Comparison of ENCODE assay signal across 8 mouse cellular contexts in genomic region chr15:98662567-98663545, GRCm38 (mm10). TPM values are rescaled to one million over a fixed set of nuclear protein-coding genes. Genes with fewer than 3 reads are reported as not detected.
DNase-seq lines count a peak whose midpoint lies in the region; ATAC-seq and TF ChIP-seq lines count a peak whose summit lies in the region.

TSS of gene Ddx23 (minus strand) at chr15:98662894.

- peak; percentile 90 for ATAC-seq in embryonic facial prominence, embryonic 13.5 days (ENCODE audit: insufficient number of reproducible peaks, insufficient read depth, low FRiP score, low TSS enrichment, low read depth)
- peak; percentile 97 for ATAC-seq in limb, embryonic 12.5 days (ENCODE audit: insufficient number of reproducible peaks, insufficient read depth, low FRiP score, low TSS enrichment, low read depth)
- peak; percentile 97 for ATAC-seq in midbrain, embryonic 15.5 days (replicated peaks)

- peak within 1 kb of the TSS; percentile 93 for H3K27ac ChIP-seq in embryonic facial prominence, embryonic 13.5 days
- peak within 1 kb of the TSS; percentile 92 for H3K27ac ChIP-seq in kidney, adult 2 months (ENCODE audit: insufficient read depth, low read depth, low read length)
- peak within 1 kb of the TSS; percentile 89 for H3K27ac ChIP-seq in limb, embryonic 12.5 days
- peak within 1 kb of the TSS; percentile 92 for H3K27ac ChIP-seq in midbrain, embryonic 15.5 days
- peak within 1 kb of the TSS; percentile 89 for H3K27ac ChIP-seq in spleen, adult 2 months (ENCODE audit: insufficient read depth, low read length)

- peak; percentile 38 for TF ChIP-seq POLR2A in kidney, adult 2 months (IDR thresholded peaks at IDR 0.05; ENCODE audit: low read depth, low read length)
- peak; percentile 76 for TF ChIP-seq POLR2A in spleen, adult 2 months (IDR thresholded peaks at IDR 0.05; ENCODE audit: low read depth, low read length)

- peak within 1 kb of the TSS; percentile 97 for H3K9ac ChIP-seq in embryonic facial prominence, embryonic 13.5 days
- peak within 1 kb of the TSS; percentile 82 for H3K9ac ChIP-seq in limb, embryonic 12.5 days (replicated peaks)
- H3K9ac ChIP-seq in midbrain, embryonic 15.5 days = peak within 1 kb of the TSS; percentile 85

- peak; percentile 93 for DNase-seq in 3134 (ENCODE audit: extremely low read depth, insufficient read length, low spot score)
- peak; percentile 97 for DNase-seq in adrenal gland, postnatal 36 days
- DNase-seq in heart, adult 18-20 months = peak; percentile 97 to 98
- DNase-seq in kidney, adult 2 months = peak; percentile 98
- DNase-seq in spleen, adult 2 months (ENCODE audit: low read depth in 1 of 2, low spot score in 2 of 2) = peak; percentile 86 to 97

- H3K4me2 ChIP-seq in embryonic facial prominence, embryonic 13.5 days = peak within 1 kb of the TSS; percentile 79
- H3K4me2 ChIP-seq in limb, embryonic 12.5 days = peak within 1 kb of the TSS; percentile 77
- peak within 1 kb of the TSS; percentile 56 for H3K4me2 ChIP-seq in midbrain, embryonic 15.5 days

- H3K27me3 ChIP-seq in embryonic facial prominence, embryonic 13.5 days = no peaks in the 10 kb centered on the region
- no peaks in the 10 kb centered on the region for H3K27me3 ChIP-seq in kidney, adult 2 months (replicated peaks; ENCODE audit: control insufficient read depth, insufficient read depth, low read length)
- H3K27me3 ChIP-seq in limb, embryonic 12.5 days = no peaks in the 10 kb centered on the region
- H3K27me3 ChIP-seq in midbrain, embryonic 15.5 days (replicated peaks) = no peaks in the 10 kb centered on the region
- no peaks in the 10 kb centered on the region for H3K27me3 ChIP-seq in spleen, adult 2 months (ENCODE audit: control insufficient read depth, insufficient read depth, low read length)

- H3K9me3 ChIP-seq in embryonic facial prominence, embryonic 13.5 days = no peaks in the 10 kb centered on the region
- no peaks in the 10 kb centered on the region for H3K9me3 ChIP-seq in limb, embryonic 12.5 days
- no peaks in the 10 kb centered on the region for H3K9me3 ChIP-seq in midbrain, embryonic 15.5 days

- WGBS in embryonic facial prominence, embryonic 13.5 days = 4% methylated on average over 48 of the region's 48 CpGs
- 3% methylated on average over 48 of the region's 48 CpGs for WGBS in kidney, adult 2 months
- WGBS in limb, embryonic 12.5 days = 5% methylated on average over 48 of the region's 48 CpGs
- WGBS in midbrain, embryonic 15.5 days = 4% methylated on average over 48 of the region's 48 CpGs
- 4% methylated on average over 48 of the region's 48 CpGs for WGBS in spleen, adult 2 months

- no peak for TF ChIP-seq CTCF in kidney, adult 2 months (conservative IDR thresholded peaks at IDR 0.05; ENCODE audit: insufficient read depth, insufficient read length, low read depth, low read length)
- TF ChIP-seq CTCF in spleen, adult 2 months (IDR thresholded peaks at IDR 0.05; ENCODE audit: extremely low read depth, insufficient read depth, insufficient read length, insufficient replicate concordance) = no peak

- peak within 1 kb of the TSS; percentile 88 for H3K4me3 ChIP-seq in embryonic facial prominence, embryonic 13.5 days
- H3K4me3 ChIP-seq in kidney, adult 2 months (ENCODE audit: insufficient read depth, low read depth, low read length) = peak within 1 kb of the TSS; percentile 67
- peak within 1 kb of the TSS; percentile 68 for H3K4me3 ChIP-seq in limb, embryonic 12.5 days (replicated peaks)
- H3K4me3 ChIP-seq in midbrain, embryonic 15.5 days = peak within 1 kb of the TSS; percentile 93
- H3K4me3 ChIP-seq in spleen, adult 2 months (ENCODE audit: extremely low read depth, insufficient read depth, insufficient read length) = peak within 1 kb of the TSS; percentile 94

- peaks cover 25% of the 10 kb centered on the region for H3K36me3 ChIP-seq in embryonic facial prominence, embryonic 13.5 days
- no peaks in the 10 kb centered on the region for H3K36me3 ChIP-seq in kidney, adult 2 months (ENCODE audit: control insufficient read depth, insufficient read depth, low read length)
- H3K36me3 ChIP-seq in limb, embryonic 12.5 days = peaks cover 24% of the 10 kb centered on the region
- peaks cover 7% of the 10 kb centered on the region for H3K36me3 ChIP-seq in midbrain, embryonic 15.5 days (replicated peaks)
- peaks cover 9% of the 10 kb centered on the region for H3K36me3 ChIP-seq in spleen, adult 2 months (ENCODE audit: control insufficient read depth, insufficient read depth, low read length)

- H3K4me1 ChIP-seq in embryonic facial prominence, embryonic 13.5 days = peaks cover 13% of the 10 kb centered on the region; the same call in 1 of the 2 replicates
- no peaks in the 10 kb centered on the region for H3K4me1 ChIP-seq in kidney, adult 2 months (ENCODE audit: control insufficient read depth, insufficient read depth, low read length)
- peaks cover 11% of the 10 kb centered on the region for H3K4me1 ChIP-seq in limb, embryonic 12.5 days (replicated peaks)
- H3K4me1 ChIP-seq in midbrain, embryonic 15.5 days = peaks cover 7% of the 10 kb centered on the region
- H3K4me1 ChIP-seq in spleen, adult 2 months (ENCODE audit: control insufficient read depth, insufficient read depth, insufficient read length) = no peaks in the 10 kb centered on the region

RNA-seq across cellular contexts. Expression of gene Ddx23, which starts in this region (rescaled TPM):
- total RNA-seq in adrenal gland, postnatal 36 days (2021) = 10 to 100 TPM; 75.5 to 84.3 TPM
- 34.5 and 35.4 TPM in 2 replicates for polyA plus RNA-seq in embryonic facial prominence, embryonic 13.5 days (2015; fragmentation: Nextera tagmentation; extraction: Ambion mirVana)
- total RNA-seq in heart, adult 18-20 months (2021) = 10 to 100 TPM; 60.7 to 63.2 TPM
- polyA plus RNA-seq in kidney, adult 2 months (2012; rRNA removed) = 23.8 and 24.4 TPM in 2 replicates
- polyA plus RNA-seq in limb, embryonic 12.5 days (2016; fragmentation: Nextera tagmentation; extraction: Ambion mirVana) = 24.5 and 31.5 TPM in 2 replicates
- 22.0 and 26.4 TPM in 2 replicates for polyA plus RNA-seq in midbrain, embryonic 15.5 days (2015; fragmentation: Nextera tagmentation; extraction: Ambion mirVana)
- polyA plus RNA-seq in spleen, adult 2 months (2012; rRNA removed) = 31.5 and 31.8 TPM in 2 replicates

Comparison
In these comparisons a context has a peak if more than half of its experiments do, and no peak if none do; other contexts are left out.
1. Peak in every context shown above with its lines: DNase-seq, ATAC-seq, H3K4me3 ChIP-seq and H3K27ac ChIP-seq.